Mouse (Mus musculus): ENCODE data around the gene Ascc1.

Gene Ascc1

DNA sequence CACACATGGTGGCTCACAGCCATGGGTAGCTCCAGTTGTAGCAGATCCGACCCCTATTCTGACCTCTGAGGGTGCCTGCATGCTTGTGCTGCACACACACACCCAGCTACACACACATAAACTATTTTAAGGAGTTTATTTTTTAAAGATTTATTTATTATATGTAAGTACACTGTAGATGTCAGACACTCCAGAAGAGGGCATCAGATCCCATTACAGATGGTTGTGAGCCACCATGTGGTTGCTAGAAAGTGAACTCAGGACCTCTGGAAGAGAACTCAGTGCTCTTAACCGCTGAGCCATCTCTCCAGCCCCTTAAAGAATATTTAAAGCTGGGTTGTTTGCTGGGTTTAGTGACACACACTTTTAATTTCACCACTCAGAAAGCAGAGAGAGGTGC, 16.7 kb downstream of the Ascc1 start:
- DNase-seq (ENCODE audit: low spot score) = no peak

DNA sequence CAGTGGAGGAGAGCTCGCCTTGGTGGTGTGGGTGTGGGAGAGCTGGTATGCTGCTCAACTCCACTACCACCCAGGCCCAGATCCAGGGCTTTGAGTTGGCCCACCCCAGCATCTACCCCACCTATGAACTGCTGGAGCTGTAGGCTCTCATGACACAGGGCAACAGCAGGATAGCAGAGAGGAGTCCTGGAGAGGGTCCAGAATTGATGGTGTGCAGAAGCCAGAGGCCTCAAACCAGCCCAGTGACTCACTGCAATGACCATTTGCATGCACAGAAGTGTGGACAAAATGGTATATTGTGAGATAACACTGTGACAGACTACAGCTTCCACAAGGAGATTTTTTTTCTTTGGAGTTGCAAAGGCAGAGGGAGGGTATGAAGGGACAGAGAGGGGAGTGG, 21.1 kb downstream of the Ascc1 start:
- DNase-seq (ENCODE audit: low spot score) = no peak

DNA sequence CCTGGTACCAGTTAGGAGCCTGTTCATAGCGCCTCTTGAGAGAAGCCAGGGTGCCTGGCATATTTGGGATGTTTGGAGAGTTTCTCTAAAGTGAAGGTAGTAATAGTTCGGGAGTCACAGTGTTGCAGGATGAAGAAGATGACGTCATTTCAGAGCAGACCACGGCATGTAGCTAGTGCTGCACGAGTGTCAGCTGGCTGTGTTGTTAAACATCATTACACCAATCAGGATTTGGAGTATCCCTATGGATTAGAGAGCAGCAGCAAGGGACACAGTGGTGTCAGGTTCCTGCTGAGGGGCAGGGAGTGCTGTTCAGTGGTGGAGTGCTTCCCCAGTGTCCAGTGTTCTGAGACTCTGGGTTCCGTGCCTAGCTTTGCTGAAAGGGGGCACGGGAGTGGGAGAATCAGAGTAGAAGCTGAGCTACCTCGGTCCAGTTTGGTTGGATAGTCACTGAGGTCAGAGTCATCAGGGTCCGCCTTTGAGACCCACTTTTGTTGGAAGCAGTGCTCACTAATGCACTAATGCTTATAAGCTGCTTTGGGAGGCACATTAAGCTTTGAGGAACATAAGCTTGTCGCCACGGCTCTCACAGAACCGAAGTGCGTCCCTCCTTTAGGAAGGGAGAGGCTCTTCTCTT, 24.3 kb downstream of the Ascc1 start:
- DNase-seq (ENCODE audit: low spot score) = no peak

DNA sequence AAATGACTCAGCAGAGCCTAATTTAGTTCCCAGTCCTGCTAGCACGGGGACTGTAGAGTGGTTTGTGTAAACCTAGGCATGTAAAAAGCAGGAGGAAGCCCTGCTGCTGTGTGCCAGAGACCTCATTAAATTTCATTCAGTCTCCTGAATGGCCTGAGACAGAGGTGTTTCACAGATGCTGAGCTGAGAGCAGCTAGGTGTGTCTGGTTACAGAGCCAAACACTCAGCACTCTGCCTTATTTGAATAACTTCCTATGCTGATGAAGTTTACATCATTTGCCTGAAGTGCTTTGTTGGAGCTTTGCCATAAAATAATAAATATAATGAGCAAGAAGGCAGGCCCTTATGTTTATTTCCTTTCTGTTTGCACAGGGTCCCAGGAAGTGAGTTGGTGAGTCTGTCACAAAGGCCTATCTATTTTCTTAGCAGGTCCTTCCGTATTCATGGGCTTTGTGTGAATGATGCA, 25.0 kb downstream of the Ascc1 start:
- DNase-seq (ENCODE audit: low spot score) = no peak

DNA sequence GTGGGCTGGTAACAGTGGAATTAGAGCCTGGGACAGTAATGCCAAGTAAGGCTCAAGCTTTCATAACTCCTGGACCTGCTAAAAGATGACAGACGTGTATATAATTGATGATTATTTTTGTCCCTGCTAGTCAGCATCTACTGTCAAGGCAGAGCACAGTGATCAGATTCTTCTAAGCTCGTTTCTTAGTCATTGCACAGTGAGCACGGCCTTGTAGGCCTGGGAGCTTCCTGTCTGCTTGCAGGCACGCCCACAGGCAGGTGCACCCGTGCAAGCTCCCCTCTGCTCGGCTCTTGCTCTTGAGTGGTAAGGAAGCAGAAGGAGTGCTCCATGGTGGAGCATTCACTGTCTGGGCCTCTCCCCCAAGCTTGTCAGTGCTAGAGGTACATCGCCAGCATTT, 25.6 kb downstream of the Ascc1 start:
- no peak for DNase-seq (ENCODE audit: low spot score)

DNA sequence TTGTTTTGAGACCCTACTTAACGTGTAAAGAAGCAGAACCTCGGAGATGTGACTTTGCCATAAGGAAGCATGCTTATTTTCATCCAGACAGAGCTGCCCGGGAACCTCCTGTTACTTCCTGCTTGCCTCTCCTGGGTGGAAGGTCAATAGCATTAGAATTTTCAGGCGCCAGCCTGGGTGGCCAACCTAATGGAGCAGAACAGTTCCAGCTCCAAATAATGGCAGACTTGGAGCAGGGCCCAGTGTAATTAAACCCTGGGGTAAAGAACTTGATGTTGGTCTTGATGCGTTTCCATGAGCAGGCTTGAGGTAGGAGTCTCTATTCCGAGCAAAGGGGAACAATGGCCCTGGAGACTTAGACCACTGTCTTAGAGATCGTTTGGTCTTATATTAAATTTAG, 26.4 kb downstream of the Ascc1 start:
- DNase-seq (ENCODE audit: low spot score) = no peak

DNA sequence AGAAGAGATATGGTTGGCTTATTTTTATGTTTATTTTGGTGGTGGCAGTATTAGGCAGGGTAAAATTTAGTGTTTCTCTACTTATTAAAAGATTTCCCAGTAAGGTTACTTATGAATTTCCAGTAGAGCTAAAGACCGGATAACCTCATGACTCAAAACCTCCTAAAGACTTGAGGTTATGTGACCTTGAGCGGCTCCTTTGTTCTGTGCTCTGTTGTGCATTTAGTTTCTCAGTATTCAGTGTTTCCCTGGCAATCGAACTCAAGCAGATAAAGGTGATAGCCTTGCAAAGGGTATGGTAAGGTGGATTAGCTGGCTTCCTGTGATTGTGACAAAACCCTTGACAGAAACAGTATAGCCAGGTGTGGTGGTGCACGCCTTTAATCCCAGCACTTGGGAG, 26.8 kb downstream of the Ascc1 start:
- DNase-seq (ENCODE audit: low spot score) = no peak

DNA sequence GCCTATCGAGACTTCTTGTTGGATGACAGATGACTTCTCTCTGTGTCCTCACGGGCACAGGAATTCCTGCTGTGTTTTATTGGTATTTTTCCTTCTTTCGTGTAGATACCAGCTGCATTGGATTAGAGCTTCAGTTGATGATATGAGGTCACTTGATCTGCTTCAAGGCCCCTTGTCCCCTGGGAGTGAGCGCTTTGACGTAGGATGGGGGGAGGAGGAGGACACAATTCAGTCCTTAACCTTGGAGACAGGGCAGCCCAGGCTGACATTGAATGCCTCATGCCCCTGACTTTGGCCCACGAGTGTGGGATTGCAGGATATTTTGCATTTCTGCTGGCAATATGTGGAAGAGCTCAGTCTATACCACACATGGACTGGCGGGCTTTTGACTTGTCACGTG, 29.0 kb downstream of the Ascc1 start:
- DNase-seq (ENCODE audit: low spot score) = no peak

DNA sequence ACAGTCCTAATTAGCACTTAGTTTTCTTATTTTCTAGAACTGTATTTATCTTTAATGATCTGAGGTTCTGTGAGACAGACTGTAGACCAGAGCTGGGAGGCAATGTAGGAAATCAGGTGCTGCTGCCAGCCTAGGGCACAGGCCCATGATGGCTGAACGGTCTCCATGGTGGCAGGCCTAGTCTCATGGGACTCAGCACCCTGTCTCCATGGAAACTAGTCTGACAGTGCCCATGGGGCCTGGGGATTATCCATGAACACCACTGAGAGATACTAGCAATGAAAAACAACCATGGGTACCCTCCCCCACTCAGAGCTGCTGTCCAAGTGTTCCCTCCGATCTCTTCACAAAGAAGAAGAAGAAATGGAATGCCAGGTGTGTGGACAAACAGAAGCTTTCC, 29.4 kb downstream of the Ascc1 start:
- DNase-seq (ENCODE audit: low spot score) = no peak

DNA sequence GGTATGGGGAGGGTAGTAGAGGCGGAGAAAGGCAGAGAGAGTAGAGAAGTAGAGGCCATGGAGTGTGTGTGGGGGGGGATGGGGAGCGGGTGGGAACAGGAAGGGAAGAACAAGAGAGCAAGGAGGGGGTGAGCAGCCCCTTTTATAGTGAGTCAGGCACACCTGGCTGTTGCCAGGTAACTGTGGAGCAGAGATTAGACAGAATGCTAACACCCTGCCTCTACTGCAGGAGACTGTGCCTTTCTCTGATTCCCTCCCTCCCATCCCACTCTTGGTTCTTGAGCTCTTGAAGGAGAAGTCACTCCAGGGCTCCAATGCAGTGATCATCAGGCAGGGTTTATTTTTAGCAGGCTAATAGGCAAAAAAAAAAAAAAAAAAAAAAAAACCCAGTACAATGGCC, 30.0 kb downstream of the Ascc1 start:
- no peak for DNase-seq (ENCODE audit: low spot score)

DNA sequence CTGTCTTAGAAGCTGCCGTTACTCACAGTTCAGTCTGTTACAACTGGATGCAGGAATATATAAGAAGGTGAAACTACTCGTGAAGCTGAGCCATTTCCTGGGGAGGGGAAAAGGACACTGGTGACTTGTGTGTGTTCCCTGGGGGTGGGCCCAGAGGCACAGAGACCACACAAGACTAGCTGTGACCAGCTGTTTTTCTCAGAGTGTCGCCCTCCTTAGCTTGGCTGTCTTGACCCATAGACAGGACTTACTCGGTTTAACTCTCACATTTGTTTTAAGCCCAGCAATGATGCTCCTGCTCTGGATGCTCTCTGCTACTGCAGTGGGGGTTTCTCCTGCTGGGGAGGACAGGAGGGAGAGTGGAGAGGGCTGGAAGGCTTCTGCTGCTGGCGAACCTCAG, 30.5 kb downstream of the Ascc1 start:
- no peak for DNase-seq (ENCODE audit: low spot score)

DNA sequence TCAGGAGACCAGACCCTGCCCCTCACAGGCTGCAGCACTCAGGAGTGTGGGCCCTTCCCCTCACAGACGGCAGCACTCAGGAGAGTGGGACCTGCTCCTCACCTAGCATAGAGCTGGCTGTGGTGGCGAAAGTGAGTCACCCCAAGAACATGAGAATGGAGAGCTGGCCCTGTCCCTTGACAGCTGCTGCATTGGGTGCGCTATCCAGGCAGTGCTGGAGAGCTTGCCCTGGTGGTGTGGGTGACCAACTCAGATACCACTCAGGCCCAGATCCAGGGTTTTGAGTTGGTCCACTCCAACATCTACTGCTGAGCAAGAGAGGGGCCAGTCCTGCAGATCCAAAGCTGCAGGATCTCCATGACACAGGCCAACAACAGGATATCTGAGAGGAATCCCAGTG, 32.0 kb downstream of the Ascc1 start:
- DNase-seq (ENCODE audit: low spot score) = no peak

DNA sequence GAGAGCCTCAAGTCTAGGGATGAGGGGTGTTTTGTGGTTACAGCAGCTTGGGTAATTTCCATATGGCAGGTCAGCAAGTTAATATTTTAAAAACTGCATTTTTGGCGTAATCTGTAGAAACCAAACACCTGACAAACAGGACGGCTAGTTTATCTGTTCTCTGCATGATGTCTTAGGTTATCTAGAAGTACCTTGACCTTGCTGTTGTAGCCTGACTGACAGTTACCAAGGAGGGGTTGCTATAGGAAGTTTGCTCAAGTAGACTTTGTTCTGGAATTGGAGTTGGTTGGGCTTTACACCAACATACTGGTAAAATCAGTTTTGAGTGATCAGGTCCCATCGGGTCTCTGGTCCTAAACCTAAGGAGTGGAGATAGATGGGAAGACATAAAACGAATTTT, 33.1 kb downstream of the Ascc1 start:
- DNase-seq (ENCODE audit: low spot score) = no peak

DNA sequence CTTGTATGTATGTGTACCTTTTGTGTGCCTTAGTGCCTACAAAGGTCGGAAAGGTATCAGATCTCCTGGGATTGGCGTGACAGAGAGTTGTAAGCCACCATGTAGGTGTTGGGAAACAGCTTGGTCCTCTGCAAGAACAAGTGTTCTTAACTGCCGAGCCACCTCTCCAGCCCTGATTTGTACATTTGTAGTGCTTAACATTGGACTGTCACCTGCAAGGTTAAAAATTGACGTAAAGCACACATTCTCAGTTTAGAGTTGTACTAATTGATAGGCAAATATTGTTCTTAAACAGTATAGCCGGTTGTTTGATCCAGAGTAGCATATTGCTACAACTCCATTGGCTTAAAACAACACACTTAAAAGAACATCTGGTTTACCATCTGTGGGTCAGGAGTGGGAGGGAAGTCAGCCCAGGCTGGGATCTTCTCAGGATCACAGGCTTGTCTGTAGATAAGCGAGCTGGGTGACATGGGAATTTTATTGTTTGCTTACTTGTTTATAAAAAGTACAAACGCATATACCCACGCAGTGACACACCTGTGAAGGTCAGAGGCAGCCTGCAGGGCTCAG, 39.8 kb downstream of the Ascc1 start:
- no peak for DNase-seq (ENCODE audit: low spot score)

DNA sequence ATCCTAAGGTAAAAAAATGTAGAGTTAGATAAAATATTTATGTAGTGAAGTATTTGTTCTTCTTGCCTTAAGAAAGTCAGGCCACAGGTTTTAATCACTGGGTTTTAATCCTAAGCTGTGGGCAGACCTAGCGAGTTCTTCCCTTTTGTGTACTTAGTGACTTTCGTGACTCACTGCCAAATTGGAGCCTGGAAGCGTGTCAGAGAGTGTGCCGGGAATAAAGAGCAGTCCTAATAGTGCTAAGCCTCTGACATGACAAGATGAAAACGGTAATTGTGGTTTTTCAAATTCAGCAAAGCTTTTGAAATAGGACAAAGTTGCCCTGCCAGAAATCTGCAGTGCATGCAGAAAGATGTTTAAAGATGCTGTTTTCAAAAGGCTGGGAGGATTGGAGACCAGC, 44.1 kb downstream of the Ascc1 start:
- DNase-seq (ENCODE audit: low spot score) = peak; percentile 29

DNA sequence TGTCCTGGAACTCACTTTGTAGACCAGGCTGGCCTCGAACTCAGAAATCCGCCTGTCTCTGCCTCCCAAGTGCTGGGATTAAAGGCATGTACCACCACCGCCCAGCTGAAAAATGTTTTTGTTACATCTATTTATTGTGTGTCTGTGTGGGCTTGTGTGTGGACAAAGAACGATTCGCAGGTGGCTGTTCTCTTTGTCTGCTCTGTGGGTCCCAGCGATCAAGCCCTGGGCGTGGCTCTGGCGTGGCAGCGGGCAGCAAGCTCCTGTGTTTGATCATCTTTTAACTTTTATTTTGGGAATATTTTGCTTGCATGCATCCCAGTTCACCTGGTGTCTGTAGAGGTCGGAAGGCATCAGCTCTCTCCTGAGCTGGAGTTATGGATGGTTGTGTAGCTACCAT, 48.0 kb downstream of the Ascc1 start:
- DNase-seq (ENCODE audit: low spot score) = no peak

DNA sequence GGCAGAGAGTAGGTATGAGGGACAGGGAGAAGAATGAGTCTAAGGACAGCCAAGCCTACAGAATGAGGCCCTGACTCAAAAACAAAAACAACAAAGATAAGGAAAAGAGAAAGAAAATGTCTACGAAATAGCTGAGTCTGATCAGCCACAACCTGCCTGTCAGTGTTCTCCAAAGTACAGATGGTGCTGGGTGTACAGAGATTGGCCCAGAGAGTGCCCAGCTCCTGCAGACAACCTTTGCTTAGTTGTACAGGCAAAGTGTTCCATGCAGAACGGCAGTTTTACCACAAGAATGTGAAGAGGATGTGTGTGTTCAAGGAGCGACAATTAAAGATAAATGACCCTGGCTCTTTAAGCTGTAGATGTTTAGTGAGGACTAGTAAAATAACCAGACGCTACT, 50.5 kb downstream of the Ascc1 start:
- no peak for DNase-seq (ENCODE audit: low spot score)

DNA sequence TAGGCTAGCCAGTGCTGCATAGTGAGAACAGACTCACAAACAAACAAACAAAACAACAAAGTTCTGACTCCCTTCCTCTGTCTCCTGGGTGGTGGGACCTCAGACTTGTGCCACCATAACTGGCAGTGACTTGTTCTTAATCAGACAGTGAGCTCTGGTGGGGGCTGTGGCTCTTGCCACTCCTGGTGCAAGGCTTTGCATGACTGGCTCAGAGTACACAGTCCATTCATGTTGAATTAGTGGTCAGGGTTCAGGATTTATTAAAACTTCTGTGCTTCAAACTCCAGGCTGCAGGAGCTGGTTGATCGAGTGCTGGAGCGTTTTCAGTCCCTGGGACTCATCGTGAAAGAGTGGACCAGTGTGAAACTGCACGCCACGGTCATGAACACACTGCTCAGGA, 59.6 kb downstream of the Ascc1 start:
- DNase-seq (ENCODE audit: low spot score) = no peak

DNA sequence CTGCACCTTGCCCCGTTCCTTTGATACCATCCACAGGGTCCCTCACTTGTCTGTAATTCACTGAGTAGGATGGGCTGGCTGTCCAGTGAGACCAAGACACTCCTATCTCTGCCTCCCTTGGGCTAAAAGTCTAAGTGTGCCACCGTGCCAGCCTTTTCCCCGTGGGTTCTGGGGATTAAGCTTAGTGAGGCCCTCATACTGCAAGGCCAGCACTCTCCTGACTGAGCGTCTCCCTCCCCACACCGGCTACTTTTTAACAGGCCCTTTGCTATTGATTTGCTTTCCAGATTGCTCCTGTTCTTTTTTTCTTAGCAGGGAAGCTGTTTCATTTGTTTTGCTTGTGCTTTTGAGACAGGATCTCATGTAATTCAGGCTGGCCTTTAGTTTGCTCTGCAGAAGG, 60.3 kb downstream of the Ascc1 start:
- DNase-seq (ENCODE audit: low spot score) = no peak

DNA sequence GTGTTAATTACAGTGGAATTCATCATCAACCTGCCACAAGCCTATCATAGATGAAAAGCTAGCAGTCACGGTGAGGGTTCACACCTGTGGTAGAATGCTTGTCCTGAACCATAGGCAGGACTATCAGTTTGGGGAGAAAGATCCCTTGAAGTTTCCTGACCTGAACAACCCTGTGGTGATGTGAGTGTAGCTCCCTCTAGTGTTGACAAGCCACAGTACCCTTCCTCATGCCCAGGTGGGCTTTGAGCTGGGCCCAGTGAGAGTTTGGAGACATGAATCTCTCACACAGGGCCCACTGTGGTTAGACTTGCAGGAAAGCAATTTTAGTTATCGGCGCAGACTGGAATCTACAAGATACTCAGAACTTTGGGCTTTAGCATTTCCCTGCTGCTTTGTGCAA, 63.9 kb downstream of the Ascc1 start:
- peak; percentile 49 for DNase-seq (ENCODE audit: low spot score)

DNA sequence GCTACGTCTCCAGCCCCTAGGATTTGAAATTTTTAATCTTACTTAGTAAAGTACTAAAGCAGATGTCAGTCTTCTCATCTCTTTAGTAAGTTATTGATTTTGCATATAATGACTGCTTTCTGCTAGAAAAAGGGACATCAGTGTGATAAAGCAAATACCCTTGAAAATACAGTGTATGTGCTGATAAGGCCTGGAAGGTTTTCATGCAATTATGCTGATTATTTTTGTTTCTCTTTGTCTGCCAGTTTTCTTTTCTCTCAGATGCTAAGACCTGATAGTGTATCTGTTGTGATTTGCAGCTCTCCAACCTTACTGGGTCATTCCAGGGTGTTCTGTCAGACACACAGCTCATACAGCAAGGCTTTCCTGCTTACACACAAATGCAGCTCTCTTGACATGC, 72.6 kb downstream of the Ascc1 start:
- DNase-seq (ENCODE audit: low spot score) = no peak

DNA sequence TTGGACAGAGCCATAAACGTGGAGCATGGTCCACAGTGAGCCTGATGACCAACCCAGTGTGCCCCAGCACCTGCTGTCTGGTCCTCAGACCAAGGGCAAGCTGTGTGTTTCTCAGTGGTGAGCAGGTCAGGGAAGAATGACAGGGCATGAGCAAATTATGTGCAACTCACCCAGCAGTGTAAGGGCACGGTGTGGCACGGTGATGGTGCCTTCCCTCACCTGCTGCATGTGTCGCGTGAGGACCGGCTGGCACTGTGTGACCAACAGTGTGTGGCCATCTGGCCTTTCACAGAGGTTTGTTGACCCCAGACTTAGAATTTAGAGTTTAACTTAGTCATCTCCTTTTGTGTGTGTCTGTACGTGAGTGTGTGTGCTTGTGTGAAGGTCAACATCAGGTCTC, 74.6 kb downstream of the Ascc1 start:
- DNase-seq (ENCODE audit: low spot score) = no peak

DNA sequence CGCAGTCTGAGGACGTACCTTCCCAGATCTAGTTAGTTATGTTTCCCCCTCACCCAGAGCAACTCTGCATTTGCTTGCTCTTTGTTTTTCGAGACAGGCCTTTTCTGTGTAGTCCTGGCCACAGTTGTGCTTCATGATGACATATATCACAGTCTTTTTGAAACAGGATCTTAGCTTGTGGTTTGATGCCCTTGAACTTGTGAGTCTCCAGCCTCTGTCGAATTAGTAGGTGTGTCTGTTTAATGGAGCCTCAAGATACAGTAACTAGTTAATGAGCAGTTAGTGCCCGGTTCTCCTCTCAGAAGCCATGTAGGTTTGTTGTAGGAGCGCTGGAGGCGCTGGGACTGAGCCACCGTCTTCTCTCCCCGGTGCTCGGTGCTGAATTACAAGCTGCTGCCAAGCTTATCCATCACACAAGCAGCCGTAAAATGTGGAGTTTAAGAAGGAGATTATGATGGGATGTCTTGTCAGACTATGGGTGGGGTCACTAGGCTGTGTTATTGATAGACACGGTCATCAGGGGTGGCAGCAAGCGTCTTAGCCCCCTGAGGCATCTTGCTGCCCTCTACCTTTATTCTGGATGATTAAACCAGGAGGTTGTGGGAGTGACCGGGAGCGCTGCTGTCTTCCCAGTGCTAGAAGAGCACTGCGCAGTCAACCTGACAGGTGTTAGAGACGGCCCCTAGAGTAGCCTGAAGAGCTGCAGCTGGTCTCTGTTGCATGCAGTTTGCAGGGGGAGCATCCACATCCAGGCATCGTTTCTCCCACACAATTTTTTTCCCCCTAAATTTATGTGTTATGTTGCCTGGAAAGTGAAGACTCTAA, 75.3 kb downstream of the Ascc1 start:
- no peak for DNase-seq (ENCODE audit: low spot score)

DNA sequence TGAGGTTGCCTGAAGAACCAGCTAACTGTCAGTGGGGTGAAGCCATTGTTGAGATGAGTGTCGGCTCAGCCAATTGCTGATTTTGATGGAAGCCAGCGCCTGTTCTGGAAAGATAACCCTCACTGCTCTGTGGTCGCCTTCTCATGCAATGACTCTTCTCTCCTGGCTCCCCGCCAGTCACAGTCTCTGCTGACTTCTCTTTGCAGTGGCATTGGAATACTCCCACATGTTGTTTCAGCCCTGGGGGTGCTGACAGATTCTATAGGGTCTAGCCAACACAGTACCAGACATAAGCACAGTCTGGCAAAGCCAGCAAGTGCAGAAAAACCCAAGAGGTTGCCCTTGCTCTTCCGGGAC, 75.9 kb downstream of the Ascc1 start:
- DNase-seq (ENCODE audit: low spot score) = no peak
